9 mouse cellular contexts compared by ENCODE assay signal in genomic region chr7:120917279-120917591, GRCm38 (mm10). TPM values are rescaled to one million over a fixed set of nuclear protein-coding genes. Genes with fewer than 3 reads are reported as not detected.
DNase-seq lines count a peak whose midpoint lies in the region; ATAC-seq and TF ChIP-seq lines count a peak whose summit lies in the region.
"Had no signal": no experiment of that assay in that cellular context is flagged by ENCODE, and none has a peak within 500 bp of the region (broad histone marks: within the 10 kb centered on the region; RNA-seq: fewer than 3 reads in every experiment).

No protein-coding gene starts in this region.

- no peaks in the 10 kb centered on the region for H3K27me3 ChIP-seq in kidney, embryonic 16.5 days (ENCODE audit: insufficient read depth, low read length)
- no peaks in the 10 kb centered on the region for H3K27me3 ChIP-seq in embryonic facial prominence, embryonic 11.5 days (ENCODE audit: control insufficient read depth, insufficient read depth, low read length)
- no peaks in the 10 kb centered on the region for H3K27me3 ChIP-seq in hindbrain, postnatal 0 days (ENCODE audit: insufficient read depth, low read length)
- H3K27me3 ChIP-seq in midbrain, embryonic 16.5 days (ENCODE audit: control insufficient read depth, insufficient read depth, low read depth, low read length) = no peaks in the 10 kb centered on the region
- H3K27me3 ChIP-seq in thymus, adult 2 months (ENCODE audit: control insufficient read depth, insufficient read depth, low read length) = no peaks in the 10 kb centered on the region
- H3K27me3 ChIP-seq: Patski had no signal

- no peak for TF ChIP-seq POLR2A in thymus, adult 2 months (IDR thresholded peaks at IDR 0.05; ENCODE audit: control insufficient read depth, extremely low read depth, insufficient read depth, low read length, poor library complexity)

- no peak for DNase-seq in kidney, postnatal 14 days
- DNase-seq in embryonic facial prominence, embryonic 11.5 days (ENCODE audit: low spot score) = no peak
- DNase-seq in hindbrain, postnatal 0 days (ENCODE audit: low spot score) = no peak
- DNase-seq in thymus, adult 2 months = no peak
- DNase-seq in thymus, postnatal 36 days = no peak
- no peak for DNase-seq in spleen, adult 12 weeks (ENCODE audit: low spot score)

- no peak; the same call in 1 of the 2 replicates for ATAC-seq in kidney, embryonic 16.5 days (ENCODE audit: low FRiP score, low TSS enrichment)
- ATAC-seq in embryonic facial prominence, embryonic 11.5 days (replicated peaks; ENCODE audit: insufficient number of reproducible peaks, low FRiP score, low TSS enrichment, low read depth) = peak; percentile 81
- ATAC-seq in hindbrain, postnatal 0 days = no peak
- peak; percentile 92 for ATAC-seq in midbrain, embryonic 16.5 days

- no peak overlapping the region for H3K27ac ChIP-seq in kidney, embryonic 16.5 days (ENCODE audit: low read length)
- no peak overlapping the region for H3K27ac ChIP-seq in embryonic facial prominence, embryonic 11.5 days (replicated peaks; ENCODE audit: low read depth, low read length)
- no peak overlapping the region for H3K27ac ChIP-seq in hindbrain, postnatal 0 days
- no peak overlapping the region for H3K27ac ChIP-seq in midbrain, embryonic 16.5 days (ENCODE audit: low read length)
- no peak overlapping the region for H3K27ac ChIP-seq in thymus, adult 2 months (ENCODE audit: control insufficient read depth, insufficient read depth, low read length)

- peak overlapping the region; percentile 41 for H3K4me2 ChIP-seq in kidney, embryonic 16.5 days (replicated peaks; ENCODE audit: low read depth, low read length)
- H3K4me2 ChIP-seq in embryonic facial prominence, embryonic 11.5 days (ENCODE audit: low read depth, low read length) = no peak overlapping the region
- peak overlapping the region; percentile 41 for H3K4me2 ChIP-seq in hindbrain, postnatal 0 days (ENCODE audit: low read depth, low read length)
- peak overlapping the region; percentile 42 for H3K4me2 ChIP-seq in midbrain, embryonic 16.5 days (ENCODE audit: low read length)

- TF ChIP-seq CTCF in hindbrain, postnatal 0 days (IDR thresholded peaks at IDR 0.05; ENCODE audit: low read depth) = no peak
- TF ChIP-seq CTCF in thymus, adult 2 months (IDR thresholded peaks at IDR 0.05; ENCODE audit: borderline replicate concordance, control insufficient read depth, extremely low read depth, insufficient read depth, low read length, poor library complexity) = no peak

- H3K4me3 ChIP-seq in kidney, embryonic 16.5 days (ENCODE audit: low read length) = peak overlapping the region; percentile 96
- H3K4me3 ChIP-seq in embryonic facial prominence, embryonic 11.5 days (ENCODE audit: low read depth, low read length) = peak overlapping the region; percentile 97
- peak overlapping the region; percentile 94 for H3K4me3 ChIP-seq in hindbrain, postnatal 0 days (ENCODE audit: low read length)
- H3K4me3 ChIP-seq in midbrain, embryonic 16.5 days (ENCODE audit: low read depth, low read length) = peak overlapping the region; percentile 87
- H3K4me3 ChIP-seq in thymus, adult 2 months (ENCODE audit: control insufficient read depth, insufficient read depth, low read length) = no peak overlapping the region; the same call in 1 of the 2 replicates

- WGBS in kidney, embryonic 16.5 days = 8% methylated on average over 12 of the region's 12 CpGs
- 9% methylated on average over 12 of the region's 12 CpGs for WGBS in embryonic facial prominence, embryonic 11.5 days
- WGBS in hindbrain, postnatal 0 days = 6% methylated on average over 12 of the region's 12 CpGs
- 10% methylated on average over 12 of the region's 12 CpGs for WGBS in midbrain, embryonic 16.5 days
- 3% methylated on average over 12 of the region's 12 CpGs for WGBS in thymus, adult 2 months

- no peak overlapping the region for H3K9ac ChIP-seq in kidney, embryonic 16.5 days (replicated peaks; ENCODE audit: low read length)
- no peak overlapping the region for H3K9ac ChIP-seq in embryonic facial prominence, embryonic 11.5 days (replicated peaks; ENCODE audit: low read length)
- H3K9ac ChIP-seq in hindbrain, postnatal 0 days (replicated peaks; ENCODE audit: low read length) = no peak overlapping the region
- no peak overlapping the region for H3K9ac ChIP-seq in midbrain, embryonic 16.5 days (ENCODE audit: low read depth, low read length)

- H3K4me1 ChIP-seq in kidney, embryonic 16.5 days (ENCODE audit: insufficient read depth, low read length) = peaks cover 13% of the 10 kb centered on the region
- no peaks in the 10 kb centered on the region for H3K4me1 ChIP-seq in embryonic facial prominence, embryonic 11.5 days (ENCODE audit: control insufficient read depth, insufficient read depth, low read length)
- no peaks in the 10 kb centered on the region for H3K4me1 ChIP-seq in hindbrain, postnatal 0 days (ENCODE audit: insufficient read depth, low read length)
- peaks cover 18% of the 10 kb centered on the region for H3K4me1 ChIP-seq in midbrain, embryonic 16.5 days (ENCODE audit: control insufficient read depth, insufficient read depth, low read length)
- H3K4me1 ChIP-seq in thymus, adult 2 months (replicated peaks; ENCODE audit: control insufficient read depth, insufficient read depth, low read length) = no peaks in the 10 kb centered on the region; the same call in 1 of the 2 replicates

- no peaks in the 10 kb centered on the region for H3K36me3 ChIP-seq in kidney, embryonic 16.5 days (ENCODE audit: insufficient read depth, low read length)
- H3K36me3 ChIP-seq in embryonic facial prominence, embryonic 11.5 days (replicated peaks; ENCODE audit: control insufficient read depth, insufficient read depth, low read depth, low read length) = no peaks in the 10 kb centered on the region
- no peaks in the 10 kb centered on the region for H3K36me3 ChIP-seq in hindbrain, postnatal 0 days (ENCODE audit: insufficient read depth, low read length)
- no peaks in the 10 kb centered on the region for H3K36me3 ChIP-seq in midbrain, embryonic 16.5 days (ENCODE audit: control insufficient read depth, insufficient read depth, low read length)
- no peaks in the 10 kb centered on the region for H3K36me3 ChIP-seq in thymus, adult 2 months (ENCODE audit: control insufficient read depth, insufficient read depth, low read length)

- H3K9me3 ChIP-seq in kidney, embryonic 16.5 days (ENCODE audit: low read length) = no peaks in the 10 kb centered on the region
- H3K9me3 ChIP-seq in embryonic facial prominence, embryonic 11.5 days (replicated peaks; ENCODE audit: control insufficient read depth, low read length) = no peaks in the 10 kb centered on the region
- H3K9me3 ChIP-seq in hindbrain, postnatal 0 days (ENCODE audit: low read length) = no peaks in the 10 kb centered on the region
- H3K9me3 ChIP-seq in midbrain, embryonic 16.5 days (replicated peaks; ENCODE audit: control insufficient read depth, low read length, poor library complexity, severe bottlenecking) = no peaks in the 10 kb centered on the region

RNA-seq across cellular contexts. Expression of gene Polr3e, which starts 0.3 kb away (rescaled TPM):
- polyA plus RNA-seq in kidney, embryonic 16.5 days (2015; fragmentation: Nextera tagmentation; extraction: Ambion mirVana) = 45.6 and 46.4 TPM in 2 replicates
- polyA plus RNA-seq in embryonic facial prominence, embryonic 11.5 days (2014; fragmentation: Nextera tagmentation; extraction: Ambion mirVana) = 22.7 and 22.8 TPM in 2 replicates
- 21.1 and 25.2 TPM in 2 replicates for total RNA-seq in hindbrain, postnatal 0 days (2014; rRNA removed)
- polyA plus RNA-seq in hindbrain, postnatal 0 days (2015; fragmentation: Nextera tagmentation; extraction: Ambion mirVana) = 17.1 and 20.0 TPM in 2 replicates
- 27.0 and 27.7 TPM in 2 replicates for polyA plus RNA-seq in midbrain, embryonic 16.5 days (2015; fragmentation: Nextera tagmentation; extraction: Ambion mirVana)
- polyA plus RNA-seq in thymus, adult 2 months (2012; rRNA removed) = 18.6 and 22.0 TPM in 2 replicates

Comparison
In these comparisons a context has a peak if more than half of its experiments do, and no peak if none do; other contexts are left out.
1. ATAC-seq: peak in embryonic facial prominence, embryonic 11.5 days (single experiment) and midbrain, embryonic 16.5 days (single experiment); none in kidney, embryonic 16.5 days (single experiment) and hindbrain, postnatal 0 days (single experiment).